Comparison of ENCODE assay signal across 11 mouse cellular contexts in genomic region chr11:87966214-87966613, GRCm38 (mm10). TPM values are rescaled to one million over a fixed set of nuclear protein-coding genes. Genes with fewer than 3 reads are reported as not detected.
DNase-seq lines count a peak whose midpoint lies in the region; ATAC-seq and TF ChIP-seq lines count a peak whose summit lies in the region.
"Had no signal": no experiment of that assay in that cellular context is flagged by ENCODE, and none has a peak within 500 bp of the region (broad histone marks: within the 10 kb centered on the region; RNA-seq: fewer than 3 reads in every experiment).

No protein-coding gene starts in this region.

- peak; percentile 11 for DNase-seq in lung, postnatal 36 days
- DNase-seq in lung, adult 2 months = no peak
- peak; percentile 71 for DNase-seq in skeletal muscle tissue, adult 2 months (ENCODE audit: low read depth, low spot score)
- no peak for DNase-seq in cerebellum, adult 11 months
- no peak for DNase-seq in midbrain, embryonic 14.5 days
- DNase-seq: cerebellum, adult 9-10 months had no signal

- no peak overlapping the region for H3K9ac ChIP-seq in forebrain, embryonic 13.5 days
- H3K9ac ChIP-seq in forebrain, embryonic 12.5 days = no peak overlapping the region
- H3K9ac ChIP-seq in embryonic facial prominence, embryonic 15.5 days = no peak overlapping the region
- H3K9ac ChIP-seq in midbrain, embryonic 14.5 days (replicated peaks; ENCODE audit: low read length) = no peak overlapping the region

- 52% methylated on average over 10 of the region's 10 CpGs for WGBS in forebrain, embryonic 13.5 days
- 50% methylated on average over 10 of the region's 10 CpGs for WGBS in forebrain, embryonic 12.5 days
- WGBS in lung, adult 2 months = 29% methylated on average over 10 of the region's 10 CpGs
- WGBS in embryonic facial prominence, embryonic 15.5 days = 22% methylated on average over 10 of the region's 10 CpGs
- 48% methylated on average over 10 of the region's 10 CpGs for WGBS in midbrain, embryonic 14.5 days

- H3K27me3 ChIP-seq in forebrain, embryonic 13.5 days = peaks cover 6% of the 10 kb centered on the region; the same call in 1 of the 2 replicates
- H3K27me3 ChIP-seq in forebrain, embryonic 12.5 days = no peaks in the 10 kb centered on the region
- H3K27me3 ChIP-seq in embryonic facial prominence, embryonic 15.5 days = no peaks in the 10 kb centered on the region
- no peaks in the 10 kb centered on the region for H3K27me3 ChIP-seq in midbrain, embryonic 14.5 days (ENCODE audit: control insufficient read depth, insufficient read depth, low read length)

- no peak overlapping the region for H3K27ac ChIP-seq in forebrain, embryonic 13.5 days
- H3K27ac ChIP-seq in forebrain, embryonic 12.5 days = no peak overlapping the region
- H3K27ac ChIP-seq in embryonic facial prominence, embryonic 15.5 days (replicated peaks) = no peak overlapping the region
- no peak overlapping the region for H3K27ac ChIP-seq in midbrain, embryonic 14.5 days (replicated peaks; ENCODE audit: low read depth, low read length)

- H3K36me3 ChIP-seq in forebrain, embryonic 13.5 days (ENCODE audit: poor library complexity, severe bottlenecking) = no peaks in the 10 kb centered on the region
- H3K36me3 ChIP-seq in forebrain, embryonic 12.5 days (replicated peaks) = no peaks in the 10 kb centered on the region
- no peaks in the 10 kb centered on the region for H3K36me3 ChIP-seq in embryonic facial prominence, embryonic 15.5 days
- H3K36me3 ChIP-seq in midbrain, embryonic 14.5 days (ENCODE audit: control insufficient read depth, insufficient read depth, low read length) = no peaks in the 10 kb centered on the region

- peak; percentile 24; the same call in 1 of the 2 replicates for ATAC-seq in forebrain, embryonic 13.5 days
- no peak for ATAC-seq in forebrain, embryonic 12.5 days (ENCODE audit: low FRiP score)
- ATAC-seq in embryonic facial prominence, embryonic 15.5 days (ENCODE audit: insufficient number of reproducible peaks, low FRiP score, low TSS enrichment, low read depth) = peak; percentile 83
- no peak for ATAC-seq in midbrain, embryonic 14.5 days (ENCODE audit: low FRiP score, low TSS enrichment)

- no peak overlapping the region for H3K4me3 ChIP-seq in forebrain, embryonic 13.5 days
- no peak overlapping the region for H3K4me3 ChIP-seq in forebrain, embryonic 12.5 days (replicated peaks)
- H3K4me3 ChIP-seq in lung, adult 2 months (replicated peaks; ENCODE audit: extremely low read depth, low read depth, low read length) = no peak overlapping the region
- H3K4me3 ChIP-seq in embryonic facial prominence, embryonic 15.5 days (replicated peaks) = no peak overlapping the region
- no peak overlapping the region for H3K4me3 ChIP-seq in midbrain, embryonic 14.5 days (replicated peaks; ENCODE audit: low read depth, low read length)

- no peak for TF ChIP-seq CTCF in lung, adult 2 months (IDR thresholded peaks at IDR 0.05; ENCODE audit: insufficient read depth, low read length)

- H3K4me2 ChIP-seq in forebrain, embryonic 13.5 days = no peak overlapping the region
- H3K4me2 ChIP-seq in forebrain, embryonic 12.5 days = no peak overlapping the region
- H3K4me2 ChIP-seq in embryonic facial prominence, embryonic 15.5 days (replicated peaks) = 0 out of 2 replicates have a peak overlapping the region, but pooled peaks have one; percentile 15
- no peak overlapping the region for H3K4me2 ChIP-seq in midbrain, embryonic 14.5 days (ENCODE audit: low read length)

- H3K9me3 ChIP-seq in forebrain, embryonic 13.5 days (replicated peaks) = no peaks in the 10 kb centered on the region
- H3K9me3 ChIP-seq in forebrain, embryonic 12.5 days = no peaks in the 10 kb centered on the region
- H3K9me3 ChIP-seq in embryonic facial prominence, embryonic 15.5 days (replicated peaks) = no peaks in the 10 kb centered on the region
- H3K9me3 ChIP-seq in midbrain, embryonic 14.5 days (ENCODE audit: control insufficient read depth, low read length) = no peaks in the 10 kb centered on the region

- no peak for TF ChIP-seq POLR2A in lung, adult 2 months (IDR thresholded peaks at IDR 0.05; ENCODE audit: borderline replicate concordance, extremely low read depth, low read depth, low read length)

- H3K4me1 ChIP-seq in forebrain, embryonic 13.5 days = peaks cover 4% of the 10 kb centered on the region; the same call in 1 of the 2 replicates
- peaks cover 7% of the 10 kb centered on the region; the same call in 1 of the 2 replicates for H3K4me1 ChIP-seq in forebrain, embryonic 12.5 days
- H3K4me1 ChIP-seq in lung, adult 2 months (ENCODE audit: control insufficient read depth, insufficient read depth, low read length) = peaks cover 3% of the 10 kb centered on the region
- H3K4me1 ChIP-seq in embryonic facial prominence, embryonic 15.5 days = 0 out of 2 replicates have a peak, but pooled peaks cover 6% of the 10 kb centered on the region
- no peaks in the 10 kb centered on the region for H3K4me1 ChIP-seq in midbrain, embryonic 14.5 days (ENCODE audit: control insufficient read depth, insufficient read depth, low read length)

RNA-seq across cellular contexts. Expression of gene Dynll2, which starts 21.1 kb away (rescaled TPM):
- 32.4 and 37.0 TPM in 2 replicates for polyA plus RNA-seq in forebrain, embryonic 13.5 days (2015; fragmentation: Nextera tagmentation; extraction: Ambion mirVana)
- 34.7 and 36.2 TPM in 2 replicates for polyA plus RNA-seq in forebrain, embryonic 12.5 days (2016; fragmentation: Nextera tagmentation; extraction: Ambion mirVana)
- polyA plus RNA-seq in lung, adult 2 months (2012; rRNA removed) = 91.2 and 105 TPM in 2 replicates
- polyA plus RNA-seq in embryonic facial prominence, embryonic 15.5 days (2015; fragmentation: Nextera tagmentation; extraction: Ambion mirVana) = 19.5 and 22.4 TPM in 2 replicates
- polyA plus RNA-seq in midbrain, embryonic 14.5 days (2014; fragmentation: Nextera tagmentation; extraction: Ambion mirVana) = 28.3 and 46.5 TPM in 2 replicates

RNA-seq across cellular contexts. Expression of gene Olfr464, which starts 45.4 kb away (rescaled TPM):
- polyA plus RNA-seq in forebrain, embryonic 13.5 days (2015; fragmentation: Nextera tagmentation; extraction: Ambion mirVana) = not detected in 2 replicates
- polyA plus RNA-seq in forebrain, embryonic 12.5 days (2016; fragmentation: Nextera tagmentation; extraction: Ambion mirVana) = not detected in 2 replicates
- polyA plus RNA-seq in lung, adult 2 months (2012; rRNA removed) = 0.34 and 0.53 TPM in 2 replicates
- polyA plus RNA-seq in embryonic facial prominence, embryonic 15.5 days (2015; fragmentation: Nextera tagmentation; extraction: Ambion mirVana) = 0.11 and 0.24 TPM in 2 replicates
- 0.18 and 0.26 TPM in 2 replicates for polyA plus RNA-seq in midbrain, embryonic 14.5 days (2014; fragmentation: Nextera tagmentation; extraction: Ambion mirVana)
- polyA plus RNA-seq: heart, postnatal 0 days; spleen, adult 2 months had no signal

Comparison
In these comparisons a context has a peak if more than half of its experiments do, and no peak if none do; other contexts are left out.
1. ATAC-seq: peak in forebrain, embryonic 13.5 days (single experiment) and embryonic facial prominence, embryonic 15.5 days (single experiment); none in forebrain, embryonic 12.5 days (single experiment) and midbrain, embryonic 14.5 days (single experiment).
2. DNase-seq: peak in lung, postnatal 36 days (single experiment) and skeletal muscle tissue, adult 2 months (single experiment); none in lung, adult 2 months (single experiment), cerebellum, adult 11 months (single experiment) and midbrain, embryonic 14.5 days (single experiment).